Mouse (Mus musculus) urinary bladder, postnatal 10 days (tissue): ENCODE results near the gene Chrnb2.

Source experiments
- DNase-seq: peaks from one replicate; pipeline ENCODE4 v3.0.0; 2022; ENCODE audit warnings: low spot score

The Chrnb2 gene

DNA sequence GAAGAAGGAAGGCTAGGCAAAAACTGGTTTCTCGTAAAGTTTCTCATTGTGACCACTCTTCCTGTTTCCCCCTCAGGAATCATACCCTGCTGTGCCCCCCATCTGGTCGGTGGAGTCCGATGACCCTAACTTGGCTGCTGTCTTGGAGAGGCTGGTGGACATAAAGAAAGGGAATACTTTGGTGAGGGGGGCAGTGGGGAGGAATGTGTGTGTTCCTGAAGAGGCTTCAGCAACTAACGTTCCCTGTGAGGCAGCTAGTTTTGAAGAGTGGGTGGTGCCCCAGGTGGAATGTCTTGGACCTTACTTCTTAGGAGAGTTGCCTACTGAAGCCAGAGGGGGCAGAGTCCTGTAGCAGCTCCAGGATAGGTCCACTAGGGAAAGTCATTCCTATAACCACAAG, 11.6 kb upstream of the Chrnb2 start:
- DNase-seq = no peak

DNA sequence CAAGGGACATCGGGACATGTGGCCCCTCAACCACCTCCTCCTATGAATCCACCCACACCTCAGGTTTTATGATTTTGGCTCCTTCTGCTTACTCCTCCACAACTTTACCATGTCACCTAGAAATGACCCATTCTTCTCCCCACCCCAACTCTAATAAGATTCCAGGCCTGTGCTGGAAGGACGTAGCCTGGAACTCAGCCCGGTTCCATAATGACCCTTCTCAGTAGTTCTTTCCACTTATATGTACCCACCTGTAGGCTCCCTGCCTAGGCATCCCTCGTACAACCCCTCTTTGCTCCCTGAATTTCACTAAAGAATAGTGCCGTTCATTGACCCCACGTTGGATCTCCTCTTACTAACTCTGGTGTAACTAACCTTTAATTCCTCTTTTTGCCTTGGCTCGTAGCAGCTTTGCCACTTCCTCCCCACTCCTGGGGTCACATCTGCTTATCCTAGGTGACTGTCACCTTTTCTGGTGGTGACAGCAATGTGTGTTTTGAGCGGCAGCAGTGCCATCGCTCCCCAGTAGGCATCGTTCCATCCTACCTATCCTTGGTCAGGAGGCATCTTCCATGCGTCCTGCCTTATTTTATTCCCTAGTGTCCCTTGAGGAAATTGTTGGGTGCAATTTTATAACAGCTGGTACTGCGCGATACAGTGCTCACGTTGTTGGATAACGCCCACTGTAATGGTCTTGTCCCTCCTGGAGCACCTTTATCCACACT, 10.0 kb upstream of the Chrnb2 start:
- DNase-seq = no peak

DNA sequence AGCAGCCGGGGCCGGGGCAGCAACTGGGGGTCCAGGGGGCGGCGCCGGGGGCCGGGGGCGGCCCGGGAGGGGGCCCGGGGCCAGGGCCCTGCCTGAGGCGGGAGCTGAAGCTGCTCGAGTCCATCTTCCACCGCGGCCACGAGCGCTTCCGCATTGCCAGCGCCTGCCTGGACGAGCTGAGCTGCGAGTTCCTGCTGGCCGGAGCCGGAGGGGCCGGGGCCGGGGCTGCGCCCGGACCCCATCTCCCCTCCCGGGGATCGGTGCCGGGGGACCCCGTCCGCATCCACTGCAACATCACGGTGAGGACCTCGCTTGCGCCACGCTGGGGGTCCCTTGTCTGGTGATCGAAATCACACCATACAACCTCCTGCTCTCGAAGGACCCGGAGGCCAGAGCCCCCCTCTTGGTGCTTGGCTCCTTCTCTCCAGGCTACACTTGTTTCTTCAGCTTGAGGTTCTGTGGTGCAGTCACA, 9.3 kb upstream of the Chrnb2 start:
- DNase-seq = no peak

DNA sequence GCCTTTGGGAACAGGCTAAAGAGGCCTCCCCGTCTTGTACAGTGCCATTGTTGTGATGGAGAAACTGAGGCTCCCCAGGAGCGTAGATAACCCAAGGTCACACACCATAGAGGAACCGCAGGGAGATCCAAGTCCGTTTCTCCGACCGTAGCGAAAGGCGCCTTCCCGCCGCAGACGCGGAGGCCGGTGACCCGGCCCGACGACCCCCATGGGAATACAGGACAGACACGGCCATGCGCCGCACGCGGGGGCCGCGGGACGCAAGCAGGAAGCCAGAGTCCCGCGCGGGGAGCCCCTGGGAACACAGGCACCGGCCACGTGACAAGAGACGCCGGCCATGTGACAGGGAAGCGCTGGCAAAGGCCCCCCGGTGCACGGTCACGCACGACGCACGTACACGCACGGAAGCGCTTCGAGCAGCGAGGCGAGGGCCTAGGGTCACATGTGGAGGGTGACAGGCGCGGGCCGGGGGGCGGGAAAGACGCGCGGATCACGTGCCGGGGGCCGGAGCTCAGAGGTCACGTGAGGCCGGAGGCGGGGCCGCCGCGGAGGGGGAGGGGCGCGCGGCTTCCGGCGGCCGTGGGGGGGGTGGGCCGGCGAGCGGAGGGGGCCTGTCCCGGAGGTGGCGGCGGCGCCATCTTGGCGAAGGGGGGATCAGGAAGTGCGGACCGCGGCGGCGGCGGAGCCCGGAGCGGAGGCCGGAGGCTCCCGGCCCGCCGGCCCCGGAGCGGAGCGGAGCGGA, 8.7 kb upstream of the Chrnb2 start, which contains the start of gene Ube2q1:
Ube2q1 (plus strand) TSS at position 649 of the 742 bp plus-strand sequence.
- DNase-seq = peak; percentile 92

DNA sequence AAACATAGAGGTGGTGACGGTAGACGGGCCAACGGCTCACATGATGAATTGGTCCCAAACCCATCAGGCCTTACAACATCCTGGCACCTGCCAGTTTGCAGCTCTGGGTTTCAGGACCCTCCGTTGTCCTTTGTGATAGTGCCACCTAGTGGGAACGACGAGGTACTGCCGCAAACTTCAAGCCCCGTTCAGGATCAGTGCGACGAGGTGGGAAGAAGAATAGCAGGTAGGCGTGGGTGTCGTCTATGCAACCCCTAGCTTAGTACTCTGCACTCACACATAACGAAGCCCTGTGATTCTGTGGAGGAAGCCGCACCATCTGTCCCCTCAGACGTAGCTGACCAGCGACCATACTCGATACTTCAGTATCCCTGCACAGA, 8.1 kb upstream of the Chrnb2 start:
- DNase-seq = peak; percentile 26

DNA sequence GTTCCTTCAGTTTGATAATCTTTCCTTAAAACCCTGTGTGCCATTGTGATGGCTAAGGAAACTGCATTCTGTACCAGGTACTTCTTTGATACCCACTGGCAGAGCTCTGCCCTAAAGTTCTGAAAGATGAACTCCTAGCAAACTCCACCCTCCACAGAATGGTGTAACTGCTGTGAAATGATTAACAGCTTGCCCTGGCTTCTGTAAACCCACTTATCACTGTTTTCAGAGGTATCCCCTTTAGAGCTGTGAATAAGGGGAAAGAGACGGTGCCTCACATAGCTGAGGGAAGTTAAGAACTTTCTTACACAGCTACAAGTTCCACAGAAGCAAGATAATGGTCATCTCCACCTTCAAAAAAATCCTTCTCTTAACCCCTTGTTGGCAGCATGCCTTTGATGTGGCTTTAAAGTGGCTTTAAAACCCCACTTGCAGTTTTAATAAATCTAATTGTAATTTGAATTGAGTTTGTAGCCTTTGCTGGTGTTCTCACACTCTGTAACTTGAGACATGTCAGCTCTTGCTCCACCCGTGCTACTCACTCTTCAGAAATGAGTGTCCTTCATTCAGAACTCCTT, 6.1 kb upstream of the Chrnb2 start:
- DNase-seq = no peak

DNA sequence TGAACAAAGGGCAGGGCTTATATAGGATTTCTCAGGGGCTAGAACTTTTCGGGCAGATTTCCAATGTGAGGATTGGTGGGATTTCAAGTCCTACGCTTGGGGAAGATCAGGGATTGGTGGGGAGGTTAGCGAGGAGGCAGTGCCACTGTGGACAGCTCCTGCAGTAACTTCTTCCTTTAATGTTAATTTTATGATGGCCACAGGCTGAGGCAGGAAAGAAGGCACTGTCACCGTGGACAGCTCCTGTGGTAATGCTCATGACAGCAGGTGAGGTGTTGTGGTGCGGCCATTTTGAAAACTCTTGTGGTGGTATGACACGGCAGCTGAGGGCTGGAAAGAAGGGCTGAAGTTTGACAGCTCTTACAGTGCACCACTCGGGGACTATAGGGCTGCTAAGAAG, 5.2 kb upstream of the Chrnb2 start:
- no peak for DNase-seq

DNA sequence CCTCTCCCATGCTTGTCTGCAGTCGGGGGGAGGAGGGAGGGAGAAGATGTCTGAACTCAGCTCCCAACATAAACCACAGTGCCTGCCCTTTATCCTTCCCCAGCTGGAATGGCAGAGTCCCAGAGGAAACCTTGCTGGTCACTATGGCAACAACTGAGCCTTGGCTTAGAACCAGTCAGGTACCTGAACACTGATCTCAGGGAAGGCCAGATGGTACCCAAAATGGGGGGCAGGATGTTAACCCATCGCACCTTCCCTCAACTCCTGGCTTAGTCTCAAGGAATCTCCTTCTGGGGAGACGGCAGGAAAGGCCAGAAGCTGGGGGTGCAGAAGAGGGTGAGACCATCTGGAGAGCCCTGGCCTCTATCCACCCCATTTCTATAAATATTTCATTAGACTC, 4.6 kb downstream of the Chrnb2 start:
- DNase-seq = no peak

DNA sequence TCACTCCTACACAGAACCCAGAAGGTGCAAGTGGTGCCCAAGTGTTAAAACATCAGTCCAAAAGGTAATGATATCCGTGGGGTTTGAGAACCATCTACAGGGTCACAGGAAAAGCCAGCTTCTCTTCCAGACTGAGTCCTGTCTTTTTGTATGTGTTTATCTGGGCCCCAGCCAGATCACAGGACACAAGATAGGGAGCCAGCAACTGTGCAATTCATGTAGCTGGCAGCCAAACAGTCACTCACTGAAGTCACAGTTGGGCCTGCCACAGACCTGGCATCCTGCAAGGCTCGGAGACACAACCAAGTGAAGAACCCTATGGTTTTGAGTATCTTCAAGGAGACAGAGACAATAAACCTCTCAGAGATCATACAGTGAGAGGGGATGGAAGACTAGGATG, 6.6 kb downstream of the Chrnb2 start:
- no peak for DNase-seq

DNA sequence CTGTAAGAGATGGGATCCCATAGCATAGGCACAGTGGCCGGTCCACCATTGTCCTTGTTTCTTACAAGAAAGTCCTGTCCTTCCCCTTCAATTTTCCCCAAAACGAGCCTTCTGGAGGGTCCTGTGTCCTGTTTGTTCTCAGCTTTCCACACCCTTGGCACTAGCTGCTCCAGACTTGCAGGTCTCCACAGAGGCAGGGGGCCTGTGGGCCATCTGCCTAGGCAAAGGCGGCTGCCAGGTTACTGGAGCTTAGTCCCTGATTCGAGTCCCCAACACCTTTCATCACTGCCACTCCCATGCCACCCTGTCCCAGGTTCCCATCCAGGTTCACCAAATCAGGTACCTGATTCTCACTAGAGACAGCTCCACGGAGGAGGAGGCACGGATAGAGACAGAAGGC, 9.1 kb downstream of the Chrnb2 start:
- no peak for DNase-seq

DNA sequence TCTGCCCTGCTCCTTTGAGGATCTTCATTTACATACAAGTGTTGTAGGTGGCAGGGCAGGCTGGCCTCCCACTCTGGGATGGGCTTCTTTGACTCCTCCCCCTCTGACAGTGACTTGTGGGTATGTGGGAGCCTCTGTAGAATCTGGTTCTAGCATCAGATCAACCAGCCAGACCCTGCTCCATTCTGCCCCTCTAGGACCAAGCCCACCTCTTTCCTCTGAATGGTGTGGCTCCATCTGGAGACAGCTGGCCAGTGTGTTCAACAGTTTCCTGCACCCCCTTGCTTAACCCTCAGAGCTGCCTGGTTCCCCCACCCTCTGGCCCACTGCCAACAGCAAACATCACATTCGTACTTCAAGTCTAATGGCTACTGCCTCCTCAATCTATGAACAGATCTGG, 12.1 kb downstream of the Chrnb2 start:
- no peak for DNase-seq

DNA sequence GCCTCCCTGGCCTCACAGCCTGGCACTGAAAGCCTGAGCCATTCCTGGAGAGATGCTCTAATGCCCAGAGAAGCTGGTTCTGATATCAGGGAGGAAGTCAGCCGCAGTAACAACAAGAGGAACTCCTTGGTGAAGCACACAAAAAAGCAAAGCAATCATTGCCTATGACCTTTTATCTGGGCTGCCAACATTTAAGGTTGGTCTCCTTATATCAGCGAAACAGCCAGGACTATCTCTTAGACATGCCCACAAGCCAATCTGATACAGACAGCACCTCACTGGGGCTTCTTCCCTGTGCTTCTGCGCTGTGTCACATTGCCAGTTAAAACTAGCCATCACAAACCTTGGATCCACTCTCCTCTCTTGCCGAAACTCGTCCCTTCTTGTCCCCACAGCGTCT, 25.9 kb downstream of the Chrnb2 start:
- no peak for DNase-seq

DNA sequence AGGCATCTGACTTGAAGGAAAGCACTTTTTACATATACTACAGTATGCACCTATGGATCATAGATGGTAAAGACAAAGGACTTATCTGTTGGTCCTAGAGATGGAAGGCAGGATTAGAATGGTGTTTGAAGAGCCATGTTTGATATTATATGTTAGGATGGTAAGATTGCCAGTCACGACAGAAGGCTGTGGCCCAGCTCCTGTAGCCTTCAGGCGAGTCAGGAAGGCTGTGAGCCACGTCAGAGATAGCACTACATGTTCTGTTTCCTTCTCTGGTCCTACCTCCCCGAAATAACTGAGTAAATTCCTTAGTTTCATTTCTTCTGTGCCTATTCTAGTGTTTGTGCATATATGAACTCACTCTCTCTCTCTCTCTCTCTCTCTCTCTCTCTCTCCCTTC, 32.3 kb downstream of the Chrnb2 start:
- DNase-seq = no peak

DNA sequence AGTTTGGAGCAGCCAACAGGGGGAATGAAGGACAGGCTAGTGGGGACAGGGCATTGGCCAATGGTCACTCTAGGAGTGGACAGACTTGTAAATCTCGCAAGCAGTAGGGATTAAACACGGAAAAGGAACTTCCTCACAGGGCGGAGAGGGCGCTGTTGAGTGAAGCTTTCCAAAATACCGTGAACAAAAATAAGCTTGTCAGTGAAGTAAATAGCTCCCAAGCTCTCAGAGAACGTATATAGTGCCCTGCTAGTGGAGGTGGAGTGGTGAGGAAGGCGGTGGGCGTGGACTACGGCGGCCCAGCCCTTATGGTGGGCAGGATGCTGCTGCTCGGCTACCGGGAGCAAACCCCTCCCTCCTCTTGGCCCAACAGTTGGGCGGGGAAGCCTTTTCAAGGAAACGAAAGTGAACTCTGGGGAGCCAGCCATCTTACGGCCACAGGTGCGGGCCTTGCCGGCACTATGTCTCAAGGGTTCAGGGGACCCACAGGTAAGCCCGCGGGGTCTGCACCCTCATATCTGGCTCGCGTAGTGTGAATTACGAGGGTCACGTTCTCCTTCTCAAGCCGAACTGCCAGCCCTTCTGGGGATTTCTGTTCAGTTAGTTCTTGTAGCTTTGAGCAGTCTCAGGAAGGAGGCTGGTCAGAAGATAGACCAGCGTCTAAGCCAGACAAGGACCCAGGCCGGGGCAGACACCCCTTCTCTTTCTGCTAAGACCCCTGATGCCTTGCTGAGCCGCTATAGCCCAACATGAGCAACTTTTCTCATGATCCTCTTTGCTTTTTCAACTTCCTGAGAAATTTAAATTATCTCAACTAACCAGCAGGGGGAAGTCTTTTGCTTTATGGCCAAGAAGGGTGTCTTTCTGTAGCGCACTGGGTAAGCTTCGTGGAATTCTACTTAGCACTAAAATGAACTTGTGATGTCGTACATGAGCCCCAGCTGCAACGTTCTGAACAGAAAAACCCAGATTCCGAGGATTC, 33.8 kb downstream of the Chrnb2 start:
- DNase-seq = peak; percentile 45

DNA sequence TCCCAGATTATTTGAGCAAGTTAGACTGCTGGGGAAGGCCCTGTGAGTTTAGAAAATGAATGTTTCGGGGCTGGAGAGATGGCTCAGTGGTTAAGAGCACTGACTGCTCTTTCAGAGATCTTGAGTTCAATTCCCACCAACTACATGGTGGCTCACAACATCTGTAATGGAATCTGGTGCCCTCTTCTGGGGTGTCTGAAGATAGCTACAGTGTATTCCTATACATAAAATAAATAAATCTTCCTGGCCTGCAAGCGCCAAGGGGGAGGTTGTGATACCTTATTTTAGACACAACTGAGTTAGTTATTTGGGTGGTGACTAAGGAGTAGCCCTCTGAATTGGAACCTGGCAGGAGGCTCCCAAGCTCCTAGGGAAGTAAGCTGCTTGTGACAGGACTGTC, 35.6 kb downstream of the Chrnb2 start:
- no peak for DNase-seq

DNA sequence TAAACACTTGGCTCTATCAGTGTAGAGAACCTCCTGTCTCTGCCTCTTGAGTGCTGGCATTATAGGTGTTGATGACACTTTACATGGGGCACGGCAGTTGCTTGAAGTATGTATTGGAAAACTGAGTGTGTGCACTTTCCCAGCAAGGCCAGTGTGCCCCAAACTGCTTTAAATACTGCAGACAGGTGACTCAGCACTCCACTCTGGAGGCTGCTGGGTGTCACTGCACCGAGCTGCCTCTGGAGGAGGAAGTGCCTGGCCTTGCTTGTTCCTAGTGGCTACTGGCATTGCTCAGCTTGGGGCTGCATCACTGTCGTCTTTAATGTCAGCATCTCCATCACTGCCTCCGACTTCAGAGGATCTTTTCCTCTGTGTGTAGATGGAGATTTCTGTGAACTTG, 37.4 kb downstream of the Chrnb2 start:
- DNase-seq = no peak

DNA sequence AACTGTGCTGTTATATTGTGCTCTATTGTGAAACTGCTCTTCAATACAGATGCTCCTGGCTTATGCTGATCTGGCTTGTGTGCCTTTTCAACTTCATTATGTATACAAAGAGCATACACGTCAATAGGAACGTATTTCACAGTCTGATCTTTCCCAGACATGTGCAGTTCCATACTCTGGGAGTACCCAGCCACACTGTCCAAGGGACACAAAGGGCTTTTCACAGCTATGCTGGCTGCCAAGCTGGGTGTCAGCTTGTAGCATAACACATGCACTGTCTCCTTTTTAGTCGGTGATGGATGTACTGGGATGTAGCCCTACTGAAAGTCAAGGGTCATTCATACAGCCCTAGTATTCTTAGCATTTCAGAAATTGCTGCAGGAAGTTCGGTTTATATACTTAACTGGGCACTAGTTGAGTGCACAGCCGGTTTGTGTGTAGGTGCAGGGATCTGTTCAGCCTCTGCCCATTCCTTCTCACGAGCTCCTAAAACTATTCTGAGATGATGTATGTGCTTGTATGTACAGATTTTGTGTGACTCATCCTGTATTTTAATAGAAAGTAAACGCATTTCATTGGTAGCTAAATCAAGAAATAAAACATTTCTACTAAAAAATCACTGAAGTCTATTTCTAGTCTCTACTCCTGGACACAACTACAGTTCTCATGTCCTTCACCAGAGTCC, 40.9 kb downstream of the Chrnb2 start:
- no peak for DNase-seq

DNA sequence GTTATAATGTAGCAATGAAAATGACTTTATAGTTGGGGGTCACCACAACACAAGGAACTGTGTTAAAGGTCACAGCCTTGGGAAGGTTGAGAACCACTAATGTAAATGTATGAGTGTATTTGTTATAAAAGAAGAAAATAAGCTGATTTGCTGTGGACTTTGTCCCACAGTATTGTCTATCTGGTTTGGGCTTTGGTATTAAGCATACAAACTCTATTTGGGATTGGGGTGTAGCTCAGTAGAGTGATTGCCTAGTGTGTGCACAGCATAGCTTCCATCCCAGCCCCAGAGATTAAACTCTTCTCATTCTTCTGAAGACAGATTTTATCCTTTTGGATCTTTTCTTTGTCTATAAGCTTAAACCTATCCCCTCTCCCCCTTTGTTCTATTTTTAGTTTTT, 42.4 kb downstream of the Chrnb2 start:
- DNase-seq = no peak

DNA sequence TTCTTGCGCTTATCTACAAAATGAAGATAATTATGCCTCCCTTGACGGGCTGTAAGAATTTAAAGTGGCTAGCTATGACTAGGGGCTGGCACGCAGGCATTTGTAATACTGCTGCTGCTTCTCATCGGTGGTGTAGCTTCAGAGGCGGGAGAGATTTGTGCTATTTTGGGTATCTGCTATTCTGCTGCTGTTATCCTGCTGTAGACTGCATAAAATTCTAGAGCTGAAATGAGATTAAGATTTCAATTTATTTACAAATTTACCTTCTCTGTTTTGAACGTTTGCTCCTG, 48.5 kb downstream of the Chrnb2 start:
- DNase-seq = no peak

DNA sequence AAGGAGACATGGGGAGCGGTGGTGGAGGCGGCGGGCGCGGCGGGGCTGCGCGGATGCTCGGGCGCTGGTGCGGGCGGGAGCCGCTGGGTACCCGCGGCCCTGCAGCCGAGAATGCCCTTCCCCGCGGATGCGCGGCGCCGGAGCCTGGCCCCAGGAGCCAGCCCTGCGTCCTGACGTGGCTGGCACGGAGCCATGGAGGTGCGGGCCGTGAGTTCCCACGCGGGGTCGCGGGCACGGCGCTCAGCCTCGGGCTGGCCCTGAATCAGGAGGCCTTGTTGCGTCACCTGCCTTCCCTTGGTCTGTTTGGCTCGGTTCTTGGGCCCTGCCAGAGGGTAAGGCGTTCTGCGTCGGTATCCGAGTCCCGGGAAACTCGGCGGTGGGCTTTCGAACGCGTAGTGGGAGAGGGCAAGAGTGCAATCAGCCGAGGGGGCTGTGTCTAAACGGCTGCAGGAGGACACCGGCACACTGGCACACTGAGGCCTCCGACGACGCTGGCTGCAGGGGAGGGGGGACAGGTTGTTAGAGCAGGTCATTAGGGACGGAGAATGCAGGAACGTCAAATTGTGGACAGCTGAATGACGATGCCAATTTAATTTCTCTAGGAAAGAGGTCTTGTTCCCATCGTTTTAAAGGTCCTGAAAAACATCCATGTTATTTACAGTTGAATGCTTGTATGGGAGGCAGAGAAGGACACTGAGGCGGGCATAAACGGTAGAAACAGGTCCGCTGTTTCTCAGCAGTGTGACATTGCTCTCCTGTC, 49.0 kb downstream of the Chrnb2 start:
- DNase-seq = no peak
